ENCODE assay signal across 27 mouse cellular contexts in the genomic region with DNA sequence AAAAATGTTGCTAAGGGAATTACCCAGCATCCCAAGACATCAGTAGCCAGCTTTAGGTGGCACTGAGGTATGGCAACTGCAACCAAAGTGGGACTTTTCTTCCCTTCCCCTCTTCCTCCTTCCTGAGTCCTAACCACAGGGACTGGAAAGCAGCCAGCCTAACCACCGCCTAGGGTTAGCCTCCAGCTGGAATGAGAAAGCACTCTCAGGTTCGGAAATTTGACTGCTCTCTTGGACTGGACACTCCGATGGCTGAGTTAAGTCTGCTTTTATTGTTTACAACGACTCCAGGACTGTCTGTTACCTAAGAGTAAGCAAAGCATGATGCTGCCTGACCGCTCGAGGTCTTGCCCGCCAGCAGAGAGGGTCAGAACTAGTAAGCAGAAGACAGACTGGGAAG. TPM values are rescaled to one million over a fixed set of nuclear protein-coding genes. Genes with fewer than 3 reads are reported as not detected.
DNase-seq lines count a peak whose midpoint lies in the region; TF ChIP-seq lines count a peak whose summit lies in the region.
"Had no signal": no experiment of that assay in that cellular context is flagged by ENCODE, and none has a peak within 500 bp of the region (broad histone marks: within the 10 kb centered on the region; RNA-seq: fewer than 3 reads in every experiment).

No protein-coding gene starts in this region.

- TF ChIP-seq POLR2A in kidney, adult 2 months (IDR thresholded peaks at IDR 0.05; ENCODE audit: low read depth, low read length) = no peak
- TF ChIP-seq POLR2A in thymus, adult 2 months (IDR thresholded peaks at IDR 0.05; ENCODE audit: control insufficient read depth, extremely low read depth, insufficient read depth, low read length, poor library complexity) = no peak

- no peaks in the 10 kb centered on the region for H3K36me3 ChIP-seq in kidney, adult 2 months (ENCODE audit: control insufficient read depth, insufficient read depth, low read length)
- no peaks in the 10 kb centered on the region for H3K36me3 ChIP-seq in thymus, adult 2 months (ENCODE audit: control insufficient read depth, insufficient read depth, low read length)
- H3K36me3 ChIP-seq: embryonic facial prominence, embryonic 12.5 days; neural tube, embryonic 15.5 days had no signal

- no peak overlapping the region for H3K27ac ChIP-seq in kidney, adult 2 months (ENCODE audit: insufficient read depth, low read depth, low read length)
- H3K27ac ChIP-seq in thymus, adult 2 months (ENCODE audit: control insufficient read depth, insufficient read depth, low read length) = no peak overlapping the region; the same call in 1 of the 2 replicates
- H3K27ac ChIP-seq: embryonic facial prominence, embryonic 12.5 days; kidney, postnatal 0 days; liver, embryonic 14.5 days; neural tube, embryonic 15.5 days had no signal

- no peaks in the 10 kb centered on the region for H3K27me3 ChIP-seq in kidney, adult 2 months (replicated peaks; ENCODE audit: control insufficient read depth, insufficient read depth, low read length)
- H3K27me3 ChIP-seq in thymus, adult 2 months (ENCODE audit: control insufficient read depth, insufficient read depth, low read length) = no peaks in the 10 kb centered on the region
- H3K27me3 ChIP-seq: embryonic facial prominence, embryonic 12.5 days; neural tube, embryonic 15.5 days had no signal

- H3K4me1 ChIP-seq in kidney, adult 2 months (ENCODE audit: control insufficient read depth, insufficient read depth, low read length) = peaks cover 10% of the 10 kb centered on the region; the same call in 1 of the 2 replicates
- no peaks in the 10 kb centered on the region for H3K4me1 ChIP-seq in thymus, adult 2 months (replicated peaks; ENCODE audit: control insufficient read depth, insufficient read depth, low read length)

- 62% methylated on average over 7 of the region's 7 CpGs for WGBS in kidney, adult 2 months
- WGBS in thymus, adult 2 months = 30% methylated on average over 7 of the region's 7 CpGs

- peak; percentile 36 to 45 for DNase-seq in cerebellum, postnatal 14 days
- no peak for DNase-seq in cerebellum, adult 18-20 months
- peak; percentile 51 for DNase-seq in 416B (ENCODE audit: low read depth)
- peak; percentile 47 to 48 for DNase-seq in gastrocnemius, adult 8-10 months (ENCODE audit: low spot score in 2 of 2)
- DNase-seq in lung, postnatal 14 days = peak; percentile 45
- DNase-seq in kidney, adult 2 months = no peak
- no peak for DNase-seq in c-Kit-positive CD71-positive TER-119-positive erythroid progenitor cells, embryonic 14.5 days (ENCODE audit: low spot score)
- no peak for DNase-seq in thymus, adult 2 months
- DNase-seq: cerebellum, adult 8-10 months; heart, postnatal 36 days; left cerebral cortex, postnatal 4 days; right cerebral cortex, adult 18-20 months had no signal

- no peak for TF ChIP-seq CTCF in kidney, adult 2 months (conservative IDR thresholded peaks at IDR 0.05; ENCODE audit: insufficient read depth, insufficient read length, low read depth, low read length)
- no peak for TF ChIP-seq CTCF in thymus, adult 2 months (IDR thresholded peaks at IDR 0.05; ENCODE audit: borderline replicate concordance, control insufficient read depth, extremely low read depth, insufficient read depth, low read length, poor library complexity)

- H3K4me3 ChIP-seq in kidney, adult 2 months (ENCODE audit: insufficient read depth, low read depth, low read length) = no peak overlapping the region
- H3K4me3 ChIP-seq in thymus, adult 2 months (ENCODE audit: control insufficient read depth, insufficient read depth, low read length) = no peak overlapping the region
- H3K4me3 ChIP-seq: embryonic facial prominence, embryonic 12.5 days; megakaryocyte, embryonic 14.5 days; neural tube, embryonic 15.5 days had no signal

RNA-seq across cellular contexts. Expression of gene F3, which starts 26.2 kb away (rescaled TPM):
- 1 to 10 TPM; 2.9 to 4.3 (median 3.6) TPM for total RNA-seq in gastrocnemius, adult 8-10 months (2022)
- polyA plus RNA-seq in kidney, adult 2 months (2012; rRNA removed) = 16.8 and 17.4 TPM in 2 replicates
- 4.6 and 6.3 TPM in 2 replicates for polyA plus RNA-seq in thymus, adult 2 months (2012; rRNA removed)
- total RNA-seq: monocyte, adult 5-6 weeks had no signal
- polyA plus RNA-seq: activated CD4-positive, CD25-positive, alpha-beta regulatory T cell, adult 4 months had no signal

RNA-seq across cellular contexts. Expression of gene 4930432M17Rik, which starts 26.6 kb away (rescaled TPM):
- total RNA-seq in gastrocnemius, adult 8-10 months (2022) = not detected
- not detected in 2 replicates for polyA plus RNA-seq in kidney, adult 2 months (2012; rRNA removed)
- polyA plus RNA-seq in thymus, adult 2 months (2012; rRNA removed) = not detected in 2 replicates
- total RNA-seq: ES-E14; heart, adult 18-20 months; heart, postnatal 36 days; layer of hippocampus, postnatal 10 days; left cerebral cortex, postnatal 4 days; monocyte, adult 5-6 weeks had no signal
- polyA plus RNA-seq: activated CD4-positive, CD25-positive, alpha-beta regulatory T cell, adult 4 months; C2C12; embryonic facial prominence, embryonic 12.5 days; forebrain, embryonic 14.5 days; inflammation-experienced regulatory T-cells, adult 6 months; kidney, postnatal 0 days; liver, embryonic 14.5 days; neural tube, embryonic 15.5 days; testis, adult 2 months; urinary bladder, adult 2 months had no signal

Comparison
In these comparisons a context has a peak if more than half of its experiments do, and no peak if none do; other contexts are left out.
1. DNase-seq: peak in cerebellum, postnatal 14 days (2 of 2), 416B (single experiment), gastrocnemius, adult 8-10 months (2 of 2) and lung, postnatal 14 days (single experiment); none in cerebellum, adult 18-20 months (0 of 2), kidney, adult 2 months (single experiment), c-Kit-positive CD71-positive TER-119-positive erythroid progenitor cells, embryonic 14.5 days (single experiment) and thymus, adult 2 months (single experiment).